Mouse (Mus musculus): ENCODE data around the gene R3hdm4.
A peak's percentile ranks its signal among the peaks of the same experiment; 100 is the strongest.

Gene R3hdm4

DNA sequence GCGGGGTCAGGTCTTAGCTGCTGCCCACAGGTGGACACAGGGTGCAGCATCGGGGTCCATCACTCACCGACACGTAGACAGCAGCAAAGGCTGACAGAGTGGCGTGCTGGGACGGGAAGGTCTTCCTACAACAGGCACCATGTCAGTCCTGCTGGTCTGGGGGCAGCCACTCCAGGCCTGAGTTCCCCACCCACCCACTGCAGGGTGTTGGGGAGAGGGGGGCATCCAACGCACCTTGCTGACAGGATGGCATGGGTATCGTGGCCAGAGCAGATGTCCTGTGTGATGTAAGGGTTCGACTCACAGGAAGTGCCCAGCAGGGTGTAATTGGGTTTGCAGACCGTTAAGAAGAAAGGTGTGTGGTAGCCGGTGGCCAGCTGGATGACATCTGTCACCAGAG, 54.4 kb downstream of the R3hdm4 start:
- DNase-seq (ENCODE audit: low spot score), result no peak

GRCm38 (mm10) chr10:79865801-79866295, 55.2 kb downstream of the R3hdm4 start:
- DNase-seq (ENCODE audit: low spot score), result peak; percentile 68

DNA sequence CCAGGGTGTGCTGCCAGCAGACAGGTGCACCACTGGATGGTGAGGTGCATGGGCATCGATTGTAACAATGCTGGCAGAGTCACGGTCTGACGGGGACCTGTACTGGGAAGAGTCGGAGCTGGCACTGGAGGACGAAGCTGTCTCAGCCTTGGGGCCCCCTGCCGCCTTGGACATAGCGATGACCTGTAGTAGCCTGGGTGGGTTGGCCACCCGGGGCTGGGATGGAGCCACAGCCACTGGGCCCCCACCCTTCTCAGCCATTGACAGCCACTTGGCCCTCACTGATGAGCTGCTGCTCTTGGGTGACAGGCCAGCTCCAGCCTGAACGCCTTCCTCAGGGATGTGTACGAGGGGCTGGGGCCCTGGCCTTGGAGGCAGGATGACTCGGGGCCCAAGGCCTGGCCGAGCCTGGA, 55.8 kb downstream of the R3hdm4 start:
- no peak for DNase-seq (ENCODE audit: low spot score)

- no peak for DNase-seq (ENCODE audit: low spot score)
These were observed 56.4 kb downstream of the R3hdm4 start for GRCm38 (mm10) chr10:79864351-79865188.

- DNase-seq (ENCODE audit: low spot score), result peak; percentile 49
These were observed 58.1 kb downstream of the R3hdm4 start for GRCm38 (mm10) chr10:79862925-79863324.

DNA sequence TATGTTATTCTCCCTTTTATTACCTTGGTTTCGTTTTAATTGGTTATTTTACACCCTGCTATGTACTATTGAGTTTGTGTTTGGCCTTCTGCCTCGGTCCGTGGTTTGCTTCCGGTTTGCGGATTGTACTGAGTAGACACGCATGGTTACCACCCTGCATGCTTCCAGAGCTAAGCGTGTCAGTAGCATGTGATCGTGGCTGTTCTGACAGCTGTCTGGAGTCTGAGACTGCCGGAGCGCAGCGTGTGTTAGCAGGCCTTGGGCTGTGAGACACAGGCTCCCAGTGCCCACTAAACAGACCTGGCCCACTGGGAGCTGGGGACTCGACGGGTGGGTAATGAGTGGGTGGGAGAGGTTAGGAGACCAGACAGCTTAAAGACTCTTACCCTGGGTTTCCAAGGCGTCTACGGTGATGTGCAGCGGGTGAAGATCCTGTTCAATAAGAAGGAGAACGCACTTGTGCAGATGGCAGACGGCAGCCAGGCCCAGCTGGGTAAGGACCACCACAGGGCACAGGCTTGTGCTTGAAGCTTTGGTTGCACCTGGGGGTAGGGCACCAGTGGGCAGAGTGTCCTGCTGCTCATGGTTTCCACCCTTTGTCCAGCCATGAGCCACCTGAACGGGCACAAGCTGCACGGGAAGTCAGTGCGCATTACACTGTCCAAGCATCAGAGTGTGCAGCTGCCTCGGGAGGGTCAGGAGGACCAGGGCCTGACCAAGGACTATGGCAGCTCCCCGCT, 58.8 kb downstream of the R3hdm4 start:
- DNase-seq (ENCODE audit: low spot score), result peak; percentile 53

DNA sequence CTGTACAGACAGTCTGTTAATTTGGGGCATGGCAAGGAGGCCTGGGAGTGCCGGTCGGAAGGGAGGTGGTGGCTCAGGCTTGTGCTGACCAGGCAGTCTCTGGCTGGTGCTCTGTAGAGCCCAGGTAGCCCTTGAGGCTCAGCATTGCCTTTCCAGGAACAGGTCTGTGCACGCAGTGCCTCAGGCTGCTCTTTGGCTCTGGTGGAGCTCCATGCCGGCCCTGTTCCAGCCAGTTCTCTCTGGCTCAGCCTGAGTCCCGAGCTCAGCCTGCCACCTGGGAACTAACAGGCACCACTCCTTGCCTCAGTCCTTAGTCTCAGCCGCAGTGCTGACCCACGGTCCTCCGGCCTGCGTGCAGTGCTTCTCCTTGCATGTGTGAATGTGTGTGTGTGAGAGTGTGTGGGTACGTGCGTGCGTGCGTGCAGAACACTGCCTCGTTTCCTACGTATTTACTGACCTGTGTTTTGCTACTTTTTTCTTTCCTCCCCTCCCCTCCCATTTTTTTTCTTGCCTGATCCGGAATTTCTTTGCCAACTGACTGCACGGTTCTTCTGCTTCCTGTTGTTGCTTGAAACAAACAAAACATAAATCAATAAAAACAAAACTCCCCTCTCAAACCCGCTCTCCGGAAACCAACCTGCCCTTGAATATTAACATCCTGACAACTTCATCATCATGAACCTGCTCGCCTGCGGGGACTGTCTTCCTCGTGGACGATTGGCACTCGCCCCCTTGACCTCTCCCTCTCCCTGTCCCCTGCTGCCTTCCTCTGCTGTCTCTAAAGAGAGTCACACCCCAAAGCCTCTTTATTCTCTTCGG, 59.6 kb downstream of the R3hdm4 start:
- DNase-seq (ENCODE audit: low spot score), result peak; percentile 66

GRCm38 (mm10) chr10:79860079-79860911, 60.7 kb downstream of the R3hdm4 start:
- DNase-seq (ENCODE audit: low spot score), result peak; percentile 57

Measured in MN1 (cell line).